Mouse (Mus musculus) CH12.LX (cell line): ENCODE data around the gene Taf8. TPM values are rescaled to one million over a fixed set of nuclear protein-coding genes. Genes with fewer than 3 reads are reported as not detected.

Source experiments
- DNase-seq: peaks from one replicate; pipeline ENCODE4 v3.0.0-alpha.2; 2013; ENCODE audit errors: extremely low read depth
- H3K27ac ChIP-seq: 2 replicates; pipeline ENCODE4 v1.5.1; 2012; ENCODE audit warnings: low read depth, mild to moderate bottlenecking, control low read depth, moderate library complexity; ENCODE audit not compliant: insufficient read depth
- H3K27me3 ChIP-seq: replicated peaks from 2 replicates; pipeline ENCODE3; 2012; ENCODE audit warnings: inconsistent platforms
- H3K36me3 ChIP-seq, 2 experiments: replicated peaks in 1 of 2; 2 replicates each; pipeline versions ENCODE3 to v1.6.1; 2012; ENCODE audit warnings: inconsistent platforms in 1 of 2, low read length in 1 of 2, mild to moderate bottlenecking in 1 of 2, mixed read lengths in 1 of 2, moderate library complexity in 1 of 2; ENCODE audit not compliant: control insufficient read depth in 1 of 2, insufficient read depth in 1 of 2
- H3K4me1 ChIP-seq, 2 experiments: 2 replicates each; pipeline ENCODE4 v1.6.1; 2012; ENCODE audit warnings: inconsistent platforms in 1 of 2, moderate library complexity in 1 of 2; ENCODE audit not compliant: insufficient read depth in 2 of 2, control insufficient read depth in 1 of 2
- H3K4me2 ChIP-seq: 2 replicates; pipeline ENCODE4 v1.6.1; 2012; ENCODE audit warnings: low read depth, mild to moderate bottlenecking, control low read depth; ENCODE audit not compliant: poor library complexity, insufficient read depth, severe bottlenecking
- H3K4me3 ChIP-seq, 3 experiments: fragments of 150-350 bp in 1 of 3; sonication (generic) in 1 of 3; replicated peaks in 1 of 3; 2 replicates each; pipeline versions ENCODE3 to v1.5.1; 2011 to 2012; ENCODE audit warnings: low read depth in 2 of 3, low read length in 2 of 3, mild to moderate bottlenecking in 2 of 3, moderate library complexity in 2 of 3, control low read depth in 1 of 3, improper control_type of control experiment in 1 of 3, inconsistent platforms in 1 of 3, mixed read lengths in 1 of 3; ENCODE audit not compliant: poor library complexity in 1 of 3
- H3K79me2 ChIP-seq: replicated peaks from 2 replicates; pipeline ENCODE4 v1.6.1; 2012; ENCODE audit warnings: mild to moderate bottlenecking, moderate library complexity; ENCODE audit not compliant: control insufficient read depth, poor library complexity, insufficient read depth, severe bottlenecking; ENCODE audit errors: extremely low read depth
- H3K9ac ChIP-seq: 2 replicates; pipeline ENCODE4 v1.6.1; 2012; ENCODE audit warnings: low read depth, mild to moderate bottlenecking, control low read depth, moderate library complexity; ENCODE audit not compliant: insufficient read depth
- H3K9me3 ChIP-seq: replicated peaks from 2 replicates; pipeline ENCODE3; 2012; ENCODE audit warnings: low read length, inconsistent platforms, mixed read lengths
- CHD1 ChIP-seq: IDR thresholded peaks from 2 replicates; pipeline ENCODE4 v1.6.1; 2012; ENCODE audit warnings: low read depth, low read length, improper control_type of control experiment, inconsistent platforms
- E2F4 ChIP-seq: IDR thresholded peaks from 2 replicates; pipeline ENCODE4 v1.6.1; 2011; ENCODE audit warnings: low read depth, low read length, improper control_type of control experiment; ENCODE audit not compliant: insufficient replicate concordance
- ELF1 ChIP-seq: IDR thresholded peaks from 2 replicates; pipeline ENCODE4 v1.6.1; 2014; ENCODE audit warnings: low read depth, mild to moderate bottlenecking, inconsistent platforms, low read length, improper control_type of control experiment
- MAX ChIP-seq: IDR thresholded peaks from 2 replicates; pipeline ENCODE4 v1.6.1; 2011; ENCODE audit warnings: low read length, improper control_type of control experiment
- PAX5 ChIP-seq: IDR thresholded peaks from 2 replicates; pipeline ENCODE4 v1.6.1; 2012; ENCODE audit warnings: low read length, inconsistent platforms, mixed read lengths
- POLR2A ChIP-seq: IDR thresholded peaks from 2 replicates; pipeline ENCODE4 v1.6.1; 2011; ENCODE audit warnings: low read depth, mild to moderate bottlenecking, improper control_type of control experiment, low read length
- SIN3A ChIP-seq: IDR thresholded peaks from 2 replicates; pipeline ENCODE4 v1.6.1; 2012; ENCODE audit warnings: low read length, improper control_type of control experiment, inconsistent platforms
- UBTF ChIP-seq: IDR thresholded peaks from 2 replicates; pipeline ENCODE4 v1.6.1; 2012; ENCODE audit warnings: low read depth, mild to moderate bottlenecking, inconsistent platforms, low read length, improper control_type of control experiment, moderate library complexity
- ZKSCAN1 ChIP-seq: IDR thresholded peaks from 2 replicates; pipeline ENCODE4 v1.6.1; 2012; ENCODE audit warnings: low read depth, inconsistent platforms, low read length, improper control_type of control experiment, borderline replicate concordance
- ZNF384 ChIP-seq: IDR thresholded peaks from 2 replicates; pipeline ENCODE4 v1.6.1; 2012; ENCODE audit warnings: low read depth, low read length, improper control_type of control experiment, inconsistent platforms
- dilution Hi-C: fragments of 300-500 bp; cut with MboI; formaldehyde crosslinking; loops from 2 replicates; pipeline ENCODE4 v1.14.3; 2020; ENCODE audit warnings: low sequenced_read_pairs; ENCODE audit not compliant: extremely low pct_unique_long_range_greater_than_20kb, extremely low pct_ligation_motif_present
- in situ Hi-C: fragments of 300-500 bp; cut with MboI; formaldehyde crosslinking; loops from 3 replicates; pipeline ENCODE4 v1.14.3; 2019; ENCODE audit warnings: low sequenced_read_pairs, low pct_ligation_motif_present, low pct_unique_long_range_greater_than_20kb, mixed read lengths
- polyA plus RNA-seq: library from polyadenylated mRNA; unstranded; fragments of >175 nt; gene quantifications from 2 replicates; pipeline ENCODE4 v1.2.1, GENCODE M21; 2012; ENCODE audit warnings: low read depth; ENCODE audit not compliant: insufficient read length
- total RNA-seq, 2 experiments: library from RNA; depleted of rRNA; stranded (reverse); fragments of 300-350 nt in 1 of 2; fragments of >200 nt in 1 of 2; gene quantifications; 2 replicates each; pipeline ENCODE4 v1.2.3; 2012 to 2014

The Taf8 gene
- total and polyA plus RNA-seq, 3 experiments: 16.9 to 18.0 (median 17.0) TPM

GRCm38 (mm10) chr17:47506042-47506441, 4.0 kb upstream of the Taf8 start:
- Histone ChIP-seq H3K27me3 (peaks cover 10% of the 10 kb centered on the region), H3K36me3 (peaks cover 0 to 3% of the 10 kb centered on the region in 2 experiments), H3K4me3 (no peak overlapping the region)
- TF ChIP-seq PAX5 (no peak), E2F4 (no peak), CHD1 (no peak), ZNF384 (no peak), MAX (no peak), ZKSCAN1 (no peak)
- TF ChIP-seq, all 38 proteins: peak for 0
- dilution Hi-C loops: no loop called here
- no peaks in the 10 kb centered on the region for H3K9me3 ChIP-seq
- no peak overlapping the region for H3K9ac ChIP-seq
- in situ Hi-C loops: no loop called here
- H3K4me1 ChIP-seq: peaks cover 3 to 60% of the 10 kb centered on the region in 2 experiments
- peaks cover 4% of the 10 kb centered on the region; the same call in 1 of the 2 replicates for H3K79me2 ChIP-seq
- no peak overlapping the region for H3K27ac ChIP-seq
- DNase-seq: no peak
- no peak overlapping the region for H3K4me2 ChIP-seq

GRCm38 (mm10) chr17:47505566-47505965, 3.5 kb upstream of the Taf8 start:
- Histone ChIP-seq H3K4me2 (peak overlapping the region; percentile 72), H3K9ac (no peak overlapping the region), H3K27me3 (peaks cover 10% of the 10 kb centered on the region), H3K4me1 (peaks cover 3 to 61% of the 10 kb centered on the region in 2 experiments), H3K4me3 (peak overlapping the region in 1 of 3 experiments; percentile 51), H3K27ac (no peak overlapping the region), H3K9me3 (no peaks in the 10 kb centered on the region), H3K36me3 (peaks cover 0 to 7% of the 10 kb centered on the region in 2 experiments), H3K79me2 (peaks cover 6% of the 10 kb centered on the region; the same call in 1 of the 2 replicates)
- no peak for TF ChIP-seq SIN3A
- TF ChIP-seq ZKSCAN1: peak; percentile 71
- dilution Hi-C loops (no loop called here), in situ Hi-C loops (no loop called here)
- DNase-seq: no peak

- peak within 1 kb of the TSS; percentile 72 for H3K4me2 ChIP-seq
- H3K79me2 ChIP-seq: peaks cover 6% of the 10 kb centered on the region; the same call in 1 of the 2 replicates
- in situ Hi-C loops: no loop called here
- H3K27ac ChIP-seq: no peak within 1 kb of the TSS
- H3K36me3 ChIP-seq: peaks cover 4 to 13% of the 10 kb centered on the region in 2 experiments
- peak; percentile 31 for DNase-seq
- peaks cover 3 to 59% of the 10 kb centered on the region in 2 experiments for H3K4me1 ChIP-seq
- H3K9me3 ChIP-seq: no peaks in the 10 kb centered on the region
- TF ChIP-seq ELF1 (peak; percentile 69), UBTF (no peak), POLR2A (0 out of 2 replicates have a peak, but pooled peaks have one; percentile 24)
- peak within 1 kb of the TSS; percentile 43 to 51 (median 45) for H3K4me3 ChIP-seq
- dilution Hi-C loops: no loop called here
- H3K9ac ChIP-seq: peak within 1 kb of the TSS; percentile 11; the same call in 1 of the 2 replicates
- peaks cover 10% of the 10 kb centered on the region for H3K27me3 ChIP-seq
These were observed 2.9 kb upstream of the Taf8 start, which contains the start of gene Ccnd3 for GRCm38 (mm10) chr17:47504941-47505346. Gene Ccnd3 (plus strand): TSS chr17:47505051.
